Mouse (Mus musculus): ENCODE data around the gene Crip3. TPM values are rescaled to one million over a fixed set of nuclear protein-coding genes. Genes with fewer than 3 reads are reported as not detected.

The Crip3 gene
- polyA plus RNA-seq, 1 experiment from 2014 or later = 0.24 TPM

- H3K9ac ChIP-seq (ENCODE audit: low read length) = no peak overlapping the region
- H3K27ac ChIP-seq (replicated peaks) = no peak overlapping the region
- H3K4me1 ChIP-seq (replicated peaks; ENCODE audit: control insufficient read depth, insufficient read depth) = no peaks in the 10 kb centered on the region
- WGBS = 83% methylated on average over 1 of the region's 1 CpGs
- H3K4me2 ChIP-seq (replicated peaks; ENCODE audit: low read depth) = no peak overlapping the region
- no peaks in the 10 kb centered on the region for H3K9me3 ChIP-seq (ENCODE audit: control insufficient read depth, low read length)
- peaks cover 11% of the 10 kb centered on the region for H3K36me3 ChIP-seq (ENCODE audit: control insufficient read depth, insufficient read depth, low read length)
- H3K4me3 ChIP-seq (ENCODE audit: low read depth, low read length) = no peak overlapping the region
- TF ChIP-seq CTCF (IDR thresholded peaks at IDR 0.05; ENCODE audit: low read depth) (no peak), EP300 (optimal IDR thresholded peaks at IDR 0.05) (no peak)
- no peaks in the 10 kb centered on the region for H3K27me3 ChIP-seq (ENCODE audit: control insufficient read depth, insufficient read depth, low read length)
- DNase-seq (ENCODE audit: low spot score) (no peak), ATAC-seq (ENCODE audit: low FRiP score, low TSS enrichment) (no peak)
Observed at GRCm38 (mm10) chr17:46394631-46395030, 34.1 kb upstream of the Crip3 start.

DNA sequence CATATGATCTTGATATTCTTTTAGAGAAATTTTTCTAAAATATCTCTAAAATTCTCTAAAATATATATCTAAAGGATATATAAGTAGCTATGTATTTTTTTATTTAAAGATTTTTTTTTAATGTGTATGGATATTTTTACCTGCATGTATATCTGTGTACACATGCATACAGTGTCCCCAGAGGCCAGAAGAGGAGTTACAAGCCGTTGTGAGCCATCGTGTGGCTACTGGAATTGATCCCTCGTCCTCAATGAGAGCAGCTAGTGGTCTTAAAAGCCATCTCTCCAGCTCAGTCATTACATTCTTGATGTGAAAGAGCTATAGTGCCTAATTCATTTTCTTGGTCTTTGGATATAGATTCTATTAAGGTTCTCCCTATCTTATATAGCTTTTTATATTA, 20.2 kb upstream of the Crip3 start:
- Histone ChIP-seq H3K4me1 (replicated peaks; ENCODE audit: control insufficient read depth, insufficient read depth) (no peaks in the 10 kb centered on the region), H3K36me3 (ENCODE audit: control insufficient read depth, insufficient read depth, low read length) (peaks cover 35% of the 10 kb centered on the region), H3K27me3 (ENCODE audit: control insufficient read depth, insufficient read depth, low read length) (no peaks in the 10 kb centered on the region), H3K4me2 (replicated peaks; ENCODE audit: low read depth) (no peak overlapping the region), H3K27ac (replicated peaks) (no peak overlapping the region), H3K4me3 (ENCODE audit: low read depth, low read length) (no peak overlapping the region), H3K9me3 (ENCODE audit: control insufficient read depth, low read length) (no peaks in the 10 kb centered on the region), H3K9ac (ENCODE audit: low read length) (no peak overlapping the region)
- WGBS = 33% methylated on average over 3 of the region's 3 CpGs
- TF ChIP-seq EP300 (optimal IDR thresholded peaks at IDR 0.05) (no peak), CTCF (IDR thresholded peaks at IDR 0.05; ENCODE audit: low read depth) (peak; percentile 64)
- ATAC-seq (ENCODE audit: low FRiP score, low TSS enrichment) (no peak), DNase-seq (ENCODE audit: low spot score) (no peak)

DNA sequence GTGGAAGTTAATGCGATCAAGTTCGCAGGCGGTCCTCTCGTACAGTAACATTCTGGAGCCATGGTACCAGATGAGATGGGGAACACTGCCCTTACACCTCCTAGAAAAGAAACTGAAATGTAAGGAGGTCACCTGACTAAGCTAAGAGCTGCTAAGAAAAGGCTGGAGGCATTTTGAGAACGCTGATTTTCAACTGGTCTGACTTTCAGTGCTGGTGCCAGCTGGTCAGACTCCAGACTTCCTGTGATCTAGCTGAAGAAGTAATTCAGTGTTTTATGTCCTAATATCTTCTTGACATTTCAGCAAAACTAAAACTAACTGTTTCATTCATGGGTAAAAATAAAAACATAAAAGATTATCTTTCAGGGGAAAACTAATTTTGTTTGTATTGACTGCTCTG, 10.1 kb upstream of the Crip3 start:
- WGBS = 67% methylated on average over 5 of the region's 5 CpGs
- no peak overlapping the region for H3K9ac ChIP-seq (ENCODE audit: low read length)
- TF ChIP-seq EP300 (optimal IDR thresholded peaks at IDR 0.05) = no peak
- no peak for TF ChIP-seq CTCF (IDR thresholded peaks at IDR 0.05; ENCODE audit: low read depth)

DNA sequence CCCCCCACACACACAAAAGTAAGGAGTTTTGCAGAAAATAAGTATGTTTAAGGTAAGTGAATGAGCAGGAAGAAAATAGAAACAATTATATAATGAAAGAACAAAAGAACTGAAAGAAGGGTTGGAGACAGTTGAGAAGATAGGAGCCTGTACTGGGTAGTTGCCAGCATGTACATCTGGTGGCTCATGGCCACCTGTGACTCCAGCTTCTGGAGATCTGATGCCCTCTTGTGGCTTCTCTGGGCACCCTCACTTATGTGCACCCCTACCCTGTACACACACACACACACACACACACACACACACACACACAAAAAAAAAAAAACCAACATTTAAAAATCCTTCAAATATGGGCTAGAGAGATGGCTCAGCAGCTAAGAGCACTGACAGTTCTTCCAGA, 9.0 kb upstream of the Crip3 start:
- Histone ChIP-seq H3K4me2 (replicated peaks; ENCODE audit: low read depth) (no peak overlapping the region), H3K27me3 (ENCODE audit: control insufficient read depth, insufficient read depth, low read length) (no peaks in the 10 kb centered on the region), H3K9ac (ENCODE audit: low read length) (no peak overlapping the region), H3K27ac (replicated peaks) (no peak overlapping the region), H3K9me3 (ENCODE audit: control insufficient read depth, low read length) (no peaks in the 10 kb centered on the region), H3K4me1 (replicated peaks; ENCODE audit: control insufficient read depth, insufficient read depth) (no peaks in the 10 kb centered on the region), H3K4me3 (ENCODE audit: low read depth, low read length) (no peak overlapping the region), H3K36me3 (ENCODE audit: control insufficient read depth, insufficient read depth, low read length) (no peaks in the 10 kb centered on the region)
- no peak for DNase-seq (ENCODE audit: low spot score)
- TF ChIP-seq EP300 (optimal IDR thresholded peaks at IDR 0.05) = no peak
- TF ChIP-seq CTCF (IDR thresholded peaks at IDR 0.05; ENCODE audit: low read depth) = peak; percentile 16; the same call in 1 of the 2 replicates
- no peak for ATAC-seq (ENCODE audit: low FRiP score, low TSS enrichment)

More for the DNA sequence above, 10.1 kb upstream of the Crip3 start:
- no peak overlapping the region for H3K4me2 ChIP-seq (replicated peaks; ENCODE audit: low read depth)
- DNase-seq (ENCODE audit: low spot score) = no peak
- no peaks in the 10 kb centered on the region for H3K4me1 ChIP-seq (replicated peaks; ENCODE audit: control insufficient read depth, insufficient read depth)
- no peaks in the 10 kb centered on the region for H3K9me3 ChIP-seq (ENCODE audit: control insufficient read depth, low read length)
- ATAC-seq (ENCODE audit: low FRiP score, low TSS enrichment) = no peak
- H3K36me3 ChIP-seq (ENCODE audit: control insufficient read depth, insufficient read depth, low read length) = no peaks in the 10 kb centered on the region
- H3K27ac ChIP-seq (replicated peaks) = no peak overlapping the region
- H3K4me3 ChIP-seq (ENCODE audit: low read depth, low read length) = no peak overlapping the region
- no peaks in the 10 kb centered on the region for H3K27me3 ChIP-seq (ENCODE audit: control insufficient read depth, insufficient read depth, low read length)

DNA sequence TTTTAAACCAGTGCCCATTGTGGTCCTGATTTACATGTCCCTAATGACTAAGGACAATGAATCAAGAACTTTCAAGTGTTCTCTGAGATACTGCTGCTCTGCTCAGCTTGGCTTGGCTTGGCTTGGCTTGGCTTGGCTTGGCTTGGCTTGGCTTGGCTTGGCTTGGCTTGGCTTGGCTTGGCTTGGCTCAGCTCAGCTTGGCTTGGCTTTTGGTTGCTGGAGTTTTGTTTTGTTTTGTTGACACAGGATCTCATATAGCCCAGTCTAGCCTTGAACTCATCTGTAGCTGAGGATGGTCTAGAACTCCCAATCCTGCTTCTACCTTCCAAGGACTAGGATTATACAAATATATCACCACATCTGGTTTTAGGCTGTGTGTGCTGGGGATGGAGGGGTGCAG, 2.2 kb upstream of the Crip3 start:
- Histone ChIP-seq H3K9me3 (ENCODE audit: control insufficient read depth, low read length) (no peaks in the 10 kb centered on the region), H3K9ac (ENCODE audit: low read length) (no peak overlapping the region), H3K4me3 (ENCODE audit: low read depth, low read length) (no peak overlapping the region), H3K27me3 (ENCODE audit: control insufficient read depth, insufficient read depth, low read length) (no peaks in the 10 kb centered on the region), H3K4me2 (replicated peaks; ENCODE audit: low read depth) (no peak overlapping the region), H3K27ac (replicated peaks) (no peak overlapping the region), H3K36me3 (ENCODE audit: control insufficient read depth, insufficient read depth, low read length) (no peaks in the 10 kb centered on the region), H3K4me1 (replicated peaks; ENCODE audit: control insufficient read depth, insufficient read depth) (no peaks in the 10 kb centered on the region)
- DNase-seq (ENCODE audit: low spot score) (no peak), ATAC-seq (ENCODE audit: low FRiP score, low TSS enrichment) (no peak)
- no peak for TF ChIP-seq CTCF (IDR thresholded peaks at IDR 0.05; ENCODE audit: low read depth)
- TF ChIP-seq EP300 (optimal IDR thresholded peaks at IDR 0.05) = no peak

DNA sequence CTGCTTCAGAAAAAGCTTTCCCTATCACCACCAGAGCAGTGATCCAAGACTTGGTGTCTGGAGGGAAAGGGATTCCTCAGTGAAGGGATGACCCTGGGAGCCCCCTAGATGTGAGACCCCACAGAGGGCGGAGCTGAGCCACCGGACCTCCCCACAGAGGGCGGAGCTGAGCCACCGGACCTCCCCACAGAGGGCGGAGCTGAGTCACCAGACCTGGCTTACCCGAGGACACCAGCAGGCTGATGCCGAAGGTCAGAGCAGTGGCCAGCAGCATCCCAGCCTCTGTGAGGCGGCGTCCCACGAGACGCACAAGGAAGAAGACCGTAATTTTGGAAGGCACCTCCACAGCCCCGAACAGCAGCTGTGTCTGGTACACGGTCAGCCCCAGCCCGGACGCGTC, 4.9 kb downstream of the Crip3 start:
- H3K27me3 ChIP-seq (ENCODE audit: control insufficient read depth, insufficient read depth, low read length) = no peaks in the 10 kb centered on the region
- no peaks in the 10 kb centered on the region for H3K9me3 ChIP-seq (ENCODE audit: control insufficient read depth, low read length)
- WGBS = 6% methylated on average over 17 of the region's 17 CpGs
- H3K27ac ChIP-seq (replicated peaks) = no peak overlapping the region
- H3K4me3 ChIP-seq (ENCODE audit: low read depth, low read length) = 0 out of 2 replicates have a peak overlapping the region, but pooled peaks have one; percentile 2
- no peak for TF ChIP-seq CTCF (IDR thresholded peaks at IDR 0.05; ENCODE audit: low read depth)
- no peak for TF ChIP-seq EP300 (optimal IDR thresholded peaks at IDR 0.05)
- H3K4me2 ChIP-seq (replicated peaks; ENCODE audit: low read depth) = peak overlapping the region; percentile 40
- H3K9ac ChIP-seq (ENCODE audit: low read length) = no peak overlapping the region
- DNase-seq (ENCODE audit: low spot score) = peak; percentile 37
- H3K4me1 ChIP-seq (replicated peaks; ENCODE audit: control insufficient read depth, insufficient read depth) = peaks cover 3% of the 10 kb centered on the region; the same call in 1 of the 2 replicates
- no peak for ATAC-seq (ENCODE audit: low FRiP score, low TSS enrichment)
- no peaks in the 10 kb centered on the region for H3K36me3 ChIP-seq (ENCODE audit: control insufficient read depth, insufficient read depth, low read length)
